Mouse (Mus musculus): ENCODE data around the gene Pgam2.

Pgam2 gene

GRCm38 (mm10) chr11:5805711-5806110, 2.2 kb upstream of the Pgam2 start:
- no peak for DNase-seq (ENCODE audit: low spot score)

- DNase-seq (ENCODE audit: low spot score): no peak
Measured at GRCm38 (mm10) chr11:5804174-5804573, 641 bp upstream of the Pgam2 start.

- DNase-seq (ENCODE audit: low spot score): no peak
Measured at GRCm38 (mm10) chr11:5802457-5803217, 896 bp downstream of the Pgam2 start.

- DNase-seq (ENCODE audit: low spot score): no peak
Measured at GRCm38 (mm10) chr11:5802005-5802404, 1.5 kb downstream of the Pgam2 start.

- DNase-seq (ENCODE audit: low spot score): no peak
Measured at GRCm38 (mm10) chr11:5801511-5801910, 2.0 kb downstream of the Pgam2 start.

GRCm38 (mm10) chr11:5799621-5800490, 3.7 kb downstream of the Pgam2 start:
- DNase-seq (ENCODE audit: low spot score): no peak

- no peak for DNase-seq (ENCODE audit: low spot score)
Measured at GRCm38 (mm10) chr11:5797928-5798327, 5.6 kb downstream of the Pgam2 start.

- DNase-seq (ENCODE audit: low spot score): no peak
Measured at GRCm38 (mm10) chr11:5797371-5797770, 6.2 kb downstream of the Pgam2 start.

GRCm38 (mm10) chr11:5796939-5797338, 6.6 kb downstream of the Pgam2 start:
- DNase-seq (ENCODE audit: low spot score): no peak

- DNase-seq (ENCODE audit: low spot score): no peak
Measured at GRCm38 (mm10) chr11:5795706-5796105, 7.8 kb downstream of the Pgam2 start.

- DNase-seq (ENCODE audit: low spot score): no peak
Measured at GRCm38 (mm10) chr11:5795290-5795689, 8.2 kb downstream of the Pgam2 start.

- DNase-seq (ENCODE audit: low spot score): no peak
Measured at GRCm38 (mm10) chr11:5790431-5790830, 13.1 kb downstream of the Pgam2 start.

GRCm38 (mm10) chr11:5789754-5790333, 13.7 kb downstream of the Pgam2 start:
- DNase-seq (ENCODE audit: low spot score): no peak

GRCm38 (mm10) chr11:5789071-5789753, 14.3 kb downstream of the Pgam2 start:
- peak; percentile 37 for DNase-seq (ENCODE audit: low spot score)

GRCm38 (mm10) chr11:5788056-5789014, 15.2 kb downstream of the Pgam2 start, which contains the start of gene Dbnl:
Gene Dbnl, plus strand, starts transcription at chr11:5788488.
- peak; percentile 95 for DNase-seq (ENCODE audit: low spot score)

GRCm38 (mm10) chr11:5787671-5788055, 15.9 kb downstream of the Pgam2 start:
- DNase-seq (ENCODE audit: low spot score): no peak

GRCm38 (mm10) chr11:5785732-5786131, 17.8 kb downstream of the Pgam2 start:
- DNase-seq (ENCODE audit: low spot score): no peak

GRCm38 (mm10) chr11:5782199-5782944, 21.2 kb downstream of the Pgam2 start:
- peak; percentile 54 for DNase-seq (ENCODE audit: low spot score)

- no peak for DNase-seq (ENCODE audit: low spot score)
Measured at GRCm38 (mm10) chr11:5780035-5780499, 23.5 kb downstream of the Pgam2 start.

GRCm38 (mm10) chr11:5778481-5778880, 25.1 kb downstream of the Pgam2 start:
- no peak for DNase-seq (ENCODE audit: low spot score)
